Mouse (Mus musculus) embryonic fibroblast, embryonic 13.5 days (primary cell): ENCODE data around the gene Celf1.
"Not testable (repeated sequence)": the region's sequence is repeated elsewhere in the genome, so short reads cannot be mapped to it uniquely, and the experiment has no call there.

Experiments
- CTCF ChIP-seq: IDR thresholded peaks from 2 replicates; pipeline ENCODE4 v1.5.1; 2011; ENCODE audit warnings: mild to moderate bottlenecking, control low read depth, low read length, moderate library complexity, borderline replicate concordance; ENCODE audit not compliant: insufficient read depth
- POLR2A ChIP-seq: IDR thresholded peaks from 2 replicates; pipeline ENCODE4 v1.6.1; 2011; ENCODE audit warnings: low read depth, mild to moderate bottlenecking, control low read depth, low read length, moderate library complexity

DNA sequence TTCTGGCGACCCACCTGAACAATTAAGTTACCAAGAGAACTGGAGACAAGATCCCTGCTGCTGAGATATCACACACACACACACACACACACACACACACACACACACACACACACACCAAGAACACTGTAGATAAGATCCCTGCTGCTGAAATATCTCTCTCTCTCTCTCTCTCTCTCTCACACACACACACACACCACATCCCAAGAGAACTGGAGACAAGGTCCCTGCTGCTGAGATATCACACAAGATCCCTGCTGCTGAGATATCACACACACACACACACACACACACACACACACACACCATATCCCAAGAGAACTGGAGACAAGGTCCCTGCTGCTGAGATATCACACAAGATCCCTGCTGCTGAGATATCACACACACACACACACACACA lies 105.6 kb downstream of the Celf1 start:
- TF ChIP-seq CTCF, POLR2A: not testable (repeated sequence)
